Mouse (Mus musculus) forebrain, postnatal 0 days (tissue): ENCODE results near the gene Zbtb38. TPM values are rescaled to one million over a fixed set of nuclear protein-coding genes. Genes with fewer than 3 reads are reported as not detected.

Source experiments
- ATAC-seq: fragments of 200-750 bp; cut with Nextera tagmentation; 2 replicates; pipeline ENCODE4 v1.8.0; 2017; ENCODE audit warnings: mild to moderate bottlenecking, moderate library complexity
- DNase-seq: peaks from one replicate; pipeline ENCODE4 v3.0.0-alpha.2; 2015
- H3K27ac ChIP-seq: fragments of 300-500 bp; sonication (generic); 2 replicates; pipeline ENCODE4 v1.5.1; 2014; ENCODE audit warnings: low read depth, mild to moderate bottlenecking, antibody characterized with exemption, low read length, moderate library complexity, mixed read lengths
- H3K27me3 ChIP-seq: fragments of 300-500 bp; sonication (generic); 2 replicates; pipeline ENCODE4 v1.6.1; 2014; ENCODE audit warnings: mild to moderate bottlenecking, low read length, mixed read lengths; ENCODE audit not compliant: insufficient read depth
- H3K36me3 ChIP-seq: fragments of 300-500 bp; sonication (generic); 2 replicates; pipeline ENCODE4 v1.6.1; 2014; ENCODE audit warnings: mild to moderate bottlenecking, moderate library complexity; ENCODE audit not compliant: insufficient read depth
- H3K4me1 ChIP-seq: fragments of 300-500 bp; sonication (generic); 2 replicates; pipeline ENCODE4 v1.6.1; 2014; ENCODE audit warnings: antibody characterized with exemption; ENCODE audit not compliant: insufficient read depth
- H3K4me2 ChIP-seq: fragments of 300-500 bp; sonication (generic); 2 replicates; pipeline ENCODE4 v1.6.1; 2014; ENCODE audit warnings: low read depth, mild to moderate bottlenecking, moderate library complexity
- H3K4me3 ChIP-seq: fragments of 300-500 bp; sonication (generic); 2 replicates; pipeline ENCODE4 v1.5.1; 2014; ENCODE audit warnings: low read depth, low read length, mixed read lengths
- H3K9ac ChIP-seq: fragments of 300-500 bp; sonication (generic); 2 replicates; pipeline ENCODE4 v1.6.1; 2014; ENCODE audit warnings: mild to moderate bottlenecking
- H3K9me3 ChIP-seq: fragments of 300-500 bp; sonication (generic); 2 replicates; pipeline ENCODE4 v1.6.1; 2016; ENCODE audit warnings: low read length
- CTCF ChIP-seq: sonication (generic); IDR thresholded peaks from 2 replicates; pipeline ENCODE4 v1.5.1; 2016; ENCODE audit warnings: antibody characterized with exemption, control low read depth, low read depth
- WGBS: fragments of 180-500 bp; shearing (Covaris S2); extraction: QIAGEN DNeasy Blood & Tissue Kit; methylation state at CpG from one replicate; pipeline ENCODE4 v1.1.7; 2014; 5-methylcytosine and 5-hydroxymethylcytosine counted together
- polyA plus RNA-seq: library from polyadenylated mRNA; unstranded; fragments of >200 nt; fragmentation: Nextera tagmentation; extraction: Ambion mirVana; gene quantifications from 2 replicates; pipeline ENCODE4 v1.2.1, GENCODE M21; 2015
- total RNA-seq: library from RNA; depleted of rRNA; stranded (reverse); fragments of >200 nt; gene quantifications from 2 replicates; pipeline ENCODE4 v1.2.3, GENCODE M21; 2014

Gene Zbtb38
- total and polyA plus RNA-seq, 2 experiments from 2014 or later = 44.2 to 68.3 TPM

DNA sequence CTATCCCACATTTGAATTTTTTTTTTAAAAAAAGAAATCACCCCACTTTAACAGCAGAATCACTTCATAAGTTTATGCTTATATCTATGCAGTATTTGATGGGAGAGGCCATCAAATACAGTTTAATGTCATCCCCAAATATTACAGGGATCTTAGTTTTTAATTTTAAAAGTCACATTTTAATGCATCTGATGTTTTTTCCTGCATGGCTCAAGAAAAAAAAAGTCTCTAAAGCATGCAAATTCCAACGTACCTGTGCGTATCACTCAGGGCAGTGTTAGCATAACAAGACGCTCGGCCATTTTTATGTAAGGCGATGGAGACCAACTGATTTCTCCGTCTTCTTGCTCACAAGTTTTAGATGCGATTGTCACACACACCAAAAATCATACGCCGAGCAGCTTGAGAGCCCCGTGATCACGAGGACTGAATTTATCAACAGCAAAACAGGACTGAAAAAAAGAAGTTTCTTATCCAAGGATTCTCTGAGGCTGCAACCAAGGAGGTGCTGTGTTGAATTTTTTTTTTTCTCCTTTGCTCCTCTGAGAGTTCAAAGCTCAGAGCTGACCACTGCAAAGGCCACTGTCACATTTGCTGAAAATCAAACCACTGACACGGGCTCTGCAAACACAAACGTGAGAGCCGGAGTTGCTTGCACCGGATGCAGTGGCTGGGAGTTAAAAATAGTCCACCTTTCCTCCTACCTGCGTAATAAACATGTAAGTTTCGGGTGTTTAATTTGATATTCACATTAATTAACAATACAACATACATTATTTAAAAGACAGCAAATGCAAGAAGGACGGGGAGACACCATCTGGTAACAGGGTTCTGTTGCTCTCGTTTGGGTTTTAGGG lies 21.4 kb downstream of the Zbtb38 start:
- peak overlapping the region; percentile 96 for H3K27ac ChIP-seq
- 40% methylated on average over 19 of the region's 19 CpGs for WGBS
- no peak for TF ChIP-seq CTCF
- H3K9me3 ChIP-seq = no peaks in the 10 kb centered on the region
- H3K4me1 ChIP-seq = peaks cover 18% of the 10 kb centered on the region; the same call in 1 of the 2 replicates
- H3K4me2 ChIP-seq = peak overlapping the region; percentile 60
- H3K9ac ChIP-seq = peak overlapping the region; percentile 68
- H3K36me3 ChIP-seq = no peaks in the 10 kb centered on the region
- ATAC-seq (no peak), DNase-seq (peak; percentile 76)
- H3K4me3 ChIP-seq = peak overlapping the region; percentile 36
- no peaks in the 10 kb centered on the region for H3K27me3 ChIP-seq

DNA sequence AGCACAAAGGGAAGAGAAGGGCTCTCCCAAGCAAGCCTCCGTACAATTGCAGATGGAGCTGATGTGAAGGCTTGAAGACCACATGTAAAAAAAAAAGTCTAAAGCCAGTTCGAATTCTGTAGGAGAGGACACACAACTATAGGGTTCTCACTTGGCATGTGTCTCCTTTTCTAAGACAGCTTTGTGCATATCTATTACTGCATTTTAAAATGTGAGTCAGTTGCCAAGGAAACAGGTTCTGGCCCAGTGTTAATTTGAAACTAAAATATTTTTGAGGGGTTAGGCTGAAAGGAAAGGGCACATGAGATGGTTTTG lies 22.4 kb downstream of the Zbtb38 start:
- no peaks in the 10 kb centered on the region for H3K9me3 ChIP-seq
- H3K27me3 ChIP-seq = no peaks in the 10 kb centered on the region
- peak overlapping the region; percentile 96 for H3K27ac ChIP-seq
- WGBS = 32% methylated on average over 2 of the region's 2 CpGs
- DNase-seq (peak; percentile 63), ATAC-seq (no peak)
- no peak for TF ChIP-seq CTCF
- H3K4me1 ChIP-seq = peaks cover 18% of the 10 kb centered on the region; the same call in 1 of the 2 replicates
- H3K9ac ChIP-seq = peak overlapping the region; percentile 57
- H3K36me3 ChIP-seq = no peaks in the 10 kb centered on the region
- H3K4me3 ChIP-seq = peak overlapping the region; percentile 36
- H3K4me2 ChIP-seq = peak overlapping the region; percentile 60

DNA sequence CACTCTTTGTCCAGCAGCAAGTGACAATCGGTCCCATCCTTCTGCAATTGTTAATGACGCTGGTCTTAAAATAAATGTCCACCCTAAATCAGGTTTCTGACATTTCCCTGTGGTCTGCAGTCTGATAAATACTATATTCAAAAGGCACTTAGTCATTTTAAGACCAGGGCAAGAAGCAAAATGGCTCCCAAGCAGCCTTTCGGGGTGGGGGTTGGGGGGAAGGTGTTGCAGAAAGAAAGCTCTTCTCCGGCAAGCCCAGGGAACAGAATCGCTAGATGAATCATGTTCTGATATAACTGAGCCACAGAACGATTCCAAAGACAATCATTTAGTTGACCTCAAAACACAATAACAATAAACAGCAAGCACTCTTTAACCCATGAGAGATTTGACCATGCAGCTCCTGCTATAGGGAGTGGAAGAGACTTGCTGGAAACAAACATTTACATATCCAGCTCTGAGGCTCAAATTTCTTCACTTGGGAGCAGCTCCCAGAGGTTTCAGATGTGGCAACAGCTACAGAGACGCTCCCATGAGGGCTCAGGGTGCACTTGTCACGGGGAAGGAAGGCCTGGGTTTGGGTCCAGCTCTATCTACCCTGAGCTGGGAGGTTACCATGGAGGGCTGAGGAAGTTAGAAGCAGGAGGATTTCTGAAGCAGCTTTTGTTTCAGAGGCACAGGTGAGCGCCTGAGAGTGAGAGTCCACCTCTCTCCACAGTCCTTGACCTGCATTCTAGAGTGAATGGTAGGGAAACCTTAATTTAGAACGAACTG lies 22.9 kb downstream of the Zbtb38 start:
- peak overlapping the region; percentile 36 for H3K4me3 ChIP-seq
- no peaks in the 10 kb centered on the region for H3K36me3 ChIP-seq
- peaks cover 18% of the 10 kb centered on the region; the same call in 1 of the 2 replicates for H3K4me1 ChIP-seq
- no peaks in the 10 kb centered on the region for H3K9me3 ChIP-seq
- DNase-seq (peak; percentile 75), ATAC-seq (no peak)
- 66% methylated on average over 10 of the region's 10 CpGs for WGBS
- peak overlapping the region; percentile 96 for H3K27ac ChIP-seq
- H3K4me2 ChIP-seq = peak overlapping the region; percentile 60
- no peak for TF ChIP-seq CTCF
- H3K27me3 ChIP-seq = no peaks in the 10 kb centered on the region
- peak overlapping the region; percentile 57 for H3K9ac ChIP-seq

DNA sequence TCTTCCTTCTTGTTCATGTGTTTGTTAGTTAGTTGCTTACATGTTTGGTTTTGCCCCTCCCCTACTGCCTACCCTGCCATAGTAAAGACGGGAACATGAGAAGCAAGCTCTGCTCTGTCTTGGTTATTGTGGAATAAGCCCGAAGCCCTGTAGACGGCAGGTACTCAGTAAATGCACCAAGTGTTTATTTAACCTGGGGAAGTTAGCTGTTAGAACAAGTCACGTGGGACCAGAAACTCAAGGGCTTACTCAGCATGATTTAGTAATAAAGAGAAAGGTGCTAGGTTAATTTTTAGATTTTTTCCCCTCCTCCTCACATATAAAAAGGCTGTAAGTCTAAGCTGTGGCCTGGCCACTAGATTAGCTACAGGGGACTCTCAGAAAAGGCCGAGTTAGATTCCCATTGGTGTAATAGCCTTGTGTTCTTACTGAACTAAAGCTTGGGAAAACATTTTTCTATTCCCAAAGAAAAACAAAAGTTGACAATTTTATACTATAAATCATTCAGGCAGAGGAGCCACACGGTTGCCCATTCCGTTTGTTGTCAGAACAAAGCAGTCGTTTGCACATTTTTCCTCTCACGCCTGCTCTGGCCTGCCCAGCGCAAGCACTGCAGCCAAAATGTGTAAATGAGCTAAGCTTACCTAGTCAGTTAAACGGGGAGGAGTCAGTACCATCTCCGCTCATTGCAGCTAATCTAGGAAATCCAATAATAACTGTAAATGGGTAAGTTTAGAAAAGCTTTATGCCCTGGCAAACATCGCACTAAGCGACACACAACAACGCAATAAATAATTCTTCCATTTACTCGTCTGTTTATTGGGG lies 24.1 kb downstream of the Zbtb38 start:
- Histone ChIP-seq H3K27me3 (no peaks in the 10 kb centered on the region), H3K4me2 (peak overlapping the region; percentile 60), H3K4me3 (peak overlapping the region; percentile 36), H3K36me3 (no peaks in the 10 kb centered on the region), H3K4me1 (peaks cover 18% of the 10 kb centered on the region; the same call in 1 of the 2 replicates), H3K9ac (peak overlapping the region; percentile 57), H3K9me3 (no peaks in the 10 kb centered on the region), H3K27ac (peak overlapping the region; percentile 96)
- DNase-seq (peak; percentile 52), ATAC-seq (no peak)
- no peak for TF ChIP-seq CTCF
- WGBS = 48% methylated on average over 16 of the region's 16 CpGs

DNA sequence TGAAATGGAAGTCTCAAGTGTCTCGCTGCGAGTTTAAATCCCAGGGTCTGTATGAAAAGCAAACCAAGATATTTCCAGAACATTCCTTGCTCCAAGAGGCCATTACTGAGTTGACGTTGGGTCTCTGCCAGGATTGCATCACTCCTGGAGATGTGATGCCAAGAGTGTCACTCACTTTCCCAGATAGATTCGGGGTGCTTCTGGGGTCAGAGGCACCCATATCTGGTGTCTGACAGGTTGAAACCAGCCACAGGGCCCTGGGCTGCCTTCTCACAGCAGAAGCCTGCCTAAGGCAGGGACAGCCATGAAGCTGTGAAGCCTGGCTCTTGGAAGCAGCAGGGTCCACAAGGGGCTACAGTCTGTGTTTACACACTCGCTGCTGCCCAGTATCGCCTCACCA lies 24.9 kb downstream of the Zbtb38 start:
- Histone ChIP-seq H3K36me3 (no peaks in the 10 kb centered on the region), H3K27ac (peak overlapping the region; percentile 96), H3K4me1 (peaks cover 18% of the 10 kb centered on the region; the same call in 1 of the 2 replicates), H3K9ac (no peak overlapping the region), H3K4me3 (no peak overlapping the region), H3K27me3 (no peaks in the 10 kb centered on the region), H3K9me3 (no peaks in the 10 kb centered on the region), H3K4me2 (peak overlapping the region; percentile 60)
- no peak for TF ChIP-seq CTCF
- WGBS = 52% methylated on average over 6 of the region's 6 CpGs
- DNase-seq (peak; percentile 34), ATAC-seq (no peak)

DNA sequence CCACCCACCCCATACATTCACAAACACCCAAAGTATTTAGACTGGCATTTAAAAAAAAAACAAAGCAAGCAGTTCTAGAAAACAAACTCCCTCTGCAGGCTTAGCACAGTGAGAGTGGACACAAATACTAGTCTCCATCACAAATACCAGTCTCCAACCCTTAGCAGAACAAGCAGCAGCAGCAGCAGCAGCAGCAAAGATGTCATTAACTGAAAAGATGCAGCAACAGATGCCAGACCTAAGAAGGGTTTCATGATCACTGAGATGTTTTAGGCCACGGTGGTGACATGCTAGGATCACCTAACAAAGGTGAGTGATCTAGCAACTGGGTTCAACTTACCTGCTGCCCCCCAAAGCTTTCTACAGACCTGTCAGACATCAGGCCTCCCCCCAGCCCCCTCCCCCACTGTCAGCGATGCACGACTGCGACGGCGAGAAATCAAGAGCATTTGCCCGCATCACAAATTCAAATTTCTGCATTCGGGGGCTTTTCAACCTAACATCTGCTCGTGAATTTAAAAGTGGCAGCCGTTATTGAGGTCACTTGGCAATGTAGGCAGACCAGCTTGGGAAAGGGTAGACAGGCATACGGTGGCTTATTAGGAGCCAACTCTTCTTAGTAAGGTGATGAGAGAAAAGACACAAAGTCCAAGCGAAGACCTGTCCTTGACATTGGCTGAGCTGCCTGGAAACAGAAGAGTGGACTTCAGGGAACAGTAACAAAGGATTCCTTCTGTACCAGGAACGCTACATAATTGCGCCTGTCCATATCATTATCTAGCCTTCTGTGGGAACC lies 26.1 kb downstream of the Zbtb38 start:
- no peaks in the 10 kb centered on the region for H3K36me3 ChIP-seq
- H3K27me3 ChIP-seq = no peaks in the 10 kb centered on the region
- DNase-seq (peak; percentile 58), ATAC-seq (no peak)
- peak overlapping the region; percentile 23; the same call in 1 of the 2 replicates for H3K9ac ChIP-seq
- no peaks in the 10 kb centered on the region for H3K9me3 ChIP-seq
- H3K4me2 ChIP-seq = peak overlapping the region; percentile 42
- peak overlapping the region; percentile 57 for H3K27ac ChIP-seq
- 9% methylated on average over 14 of the region's 14 CpGs for WGBS
- peaks cover 18% of the 10 kb centered on the region; the same call in 1 of the 2 replicates for H3K4me1 ChIP-seq
- no peak for TF ChIP-seq CTCF
- H3K4me3 ChIP-seq = peak overlapping the region; percentile 19; the same call in 1 of the 2 replicates
